Mouse (Mus musculus) ZHBTc4 (cell line): Measurements from ENCODE around the gene Gm20388.

Experiments
- DNase-seq: peaks from one replicate; pipeline ENCODE4 v3.0.0-alpha.2; 2011; ENCODE audit warnings: low read depth, low spot score

The Gm20388 gene

DNA sequence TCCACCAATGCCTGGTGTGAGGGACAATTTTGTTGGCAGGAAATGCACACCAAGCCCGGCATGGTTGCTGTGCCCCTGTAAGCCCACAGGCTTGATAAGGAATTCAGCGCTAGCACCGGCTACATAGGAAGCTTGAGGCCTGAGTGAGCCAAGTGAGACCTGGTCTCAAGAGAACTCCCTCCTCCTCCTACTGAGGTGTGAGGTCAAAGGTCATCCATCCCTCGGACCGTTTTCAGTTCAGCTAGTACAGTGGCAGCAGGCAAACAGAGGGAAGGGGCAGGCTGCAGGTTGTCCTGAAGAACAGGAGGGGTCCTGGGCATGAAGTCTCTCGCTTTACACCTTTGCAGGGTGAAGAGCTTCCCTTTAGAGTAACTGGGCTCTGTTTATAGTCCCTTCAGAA lies 720.2 kb downstream of the Gm20388 start:
- DNase-seq: no peak

DNA sequence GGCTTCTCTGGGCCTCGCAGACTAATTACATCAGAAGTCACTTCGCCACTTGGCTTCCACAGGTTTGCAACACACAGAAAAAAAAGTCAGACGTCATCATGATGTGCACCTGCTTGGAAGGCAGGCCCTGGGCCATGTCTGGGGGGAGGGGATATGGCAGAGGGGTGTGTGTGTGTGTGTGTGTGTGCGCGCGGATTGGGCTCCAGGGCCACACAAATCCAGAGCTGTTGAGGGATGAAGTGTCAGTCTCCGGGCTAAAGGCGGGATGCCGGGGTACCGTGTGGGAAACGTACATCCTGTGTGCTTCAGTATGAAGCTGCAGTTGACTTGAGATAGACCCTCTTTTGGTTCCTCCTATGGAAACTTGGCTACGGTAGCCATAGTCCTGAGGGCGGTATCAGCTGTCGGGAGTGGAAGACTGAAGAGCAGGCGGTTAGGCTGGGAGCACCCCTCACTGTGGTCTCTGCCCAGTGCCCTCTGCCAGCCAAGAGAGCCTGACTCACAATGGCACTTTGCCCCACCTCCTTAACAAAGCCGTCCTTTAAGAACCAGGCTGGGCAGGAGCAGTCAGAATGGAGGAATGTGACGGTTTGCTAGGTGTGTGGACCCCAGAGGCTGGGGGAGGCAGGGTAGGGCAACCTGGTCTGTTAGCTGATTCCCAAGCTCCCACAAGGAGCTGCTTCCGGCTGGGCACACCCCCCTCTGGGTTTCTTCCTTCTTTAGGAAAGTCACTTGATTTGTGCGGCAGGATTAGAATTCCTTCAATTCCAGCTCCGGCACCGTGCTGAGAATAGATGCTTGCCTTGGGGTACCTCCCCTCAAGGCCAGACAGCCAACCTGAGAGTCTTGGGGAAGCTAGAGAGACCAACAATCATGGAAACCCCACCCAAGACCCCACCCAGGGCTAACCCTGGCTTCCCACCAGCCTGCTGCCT lies 721.1 kb downstream of the Gm20388 start:
- DNase-seq: peak; percentile 83

DNA sequence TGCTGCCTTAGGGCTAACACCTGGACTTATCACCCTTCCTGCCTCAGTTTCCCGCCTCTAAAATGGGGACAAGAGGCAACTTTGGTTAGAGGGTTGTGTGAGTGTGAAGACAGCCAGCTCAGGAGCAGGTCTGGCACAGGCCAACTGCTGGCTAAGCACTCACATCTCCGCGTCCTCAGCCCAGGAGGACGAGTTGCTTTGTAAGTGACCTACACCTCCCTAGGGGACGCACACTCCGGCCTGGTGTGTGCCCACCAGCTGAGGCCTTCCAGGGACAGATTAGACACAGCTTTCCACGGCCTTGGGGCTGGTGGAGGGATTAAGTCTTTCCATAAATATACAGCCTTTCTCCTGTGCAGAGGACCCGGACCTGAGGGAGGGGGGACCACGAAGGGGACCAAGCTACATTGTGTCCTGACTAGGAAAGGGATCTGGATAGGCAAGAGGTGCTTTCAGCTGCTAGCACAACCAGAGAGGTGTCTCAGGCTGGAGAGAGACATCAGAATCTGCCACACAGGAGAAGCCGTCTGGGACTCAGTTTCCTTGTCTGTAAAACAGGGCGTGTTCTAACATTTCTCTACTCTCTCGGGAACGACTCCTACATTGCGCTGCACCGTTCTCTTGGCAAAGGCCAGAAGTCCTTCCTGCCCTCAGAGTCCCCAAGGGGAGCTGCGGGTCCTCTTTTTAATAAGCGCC lies 722.5 kb downstream of the Gm20388 start:
- no peak for DNase-seq

DNA sequence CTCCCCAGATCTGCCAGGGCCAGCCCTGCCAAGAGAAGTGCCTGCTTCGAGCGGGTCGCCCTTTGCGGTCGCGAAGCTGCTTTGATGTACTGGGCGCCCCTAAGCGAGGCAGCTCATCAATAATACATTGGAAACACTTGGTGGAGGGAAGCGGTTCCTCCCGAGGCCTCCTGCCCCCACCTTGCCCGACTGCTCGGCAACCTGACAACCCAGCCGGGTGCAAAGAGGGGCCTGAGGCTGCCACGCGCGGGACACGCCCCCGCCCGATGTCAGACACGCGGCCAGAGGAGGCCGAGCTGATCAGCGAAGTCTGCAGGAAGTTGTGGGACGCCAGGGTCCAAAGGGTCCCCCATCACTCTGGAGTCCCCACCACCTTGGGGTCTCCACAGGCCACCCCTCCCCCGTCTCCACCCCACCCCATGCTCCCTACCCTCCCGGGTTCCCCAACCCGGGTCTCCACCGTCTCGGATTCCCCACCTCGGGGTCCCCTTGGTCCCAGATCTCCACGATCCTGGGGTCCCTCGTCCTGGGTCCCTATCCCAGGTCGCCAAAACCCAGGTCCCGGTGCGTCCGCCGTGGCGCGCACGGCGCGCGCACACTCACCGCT lies 723.1 kb downstream of the Gm20388 start:
- DNase-seq: peak; percentile 50

DNA sequence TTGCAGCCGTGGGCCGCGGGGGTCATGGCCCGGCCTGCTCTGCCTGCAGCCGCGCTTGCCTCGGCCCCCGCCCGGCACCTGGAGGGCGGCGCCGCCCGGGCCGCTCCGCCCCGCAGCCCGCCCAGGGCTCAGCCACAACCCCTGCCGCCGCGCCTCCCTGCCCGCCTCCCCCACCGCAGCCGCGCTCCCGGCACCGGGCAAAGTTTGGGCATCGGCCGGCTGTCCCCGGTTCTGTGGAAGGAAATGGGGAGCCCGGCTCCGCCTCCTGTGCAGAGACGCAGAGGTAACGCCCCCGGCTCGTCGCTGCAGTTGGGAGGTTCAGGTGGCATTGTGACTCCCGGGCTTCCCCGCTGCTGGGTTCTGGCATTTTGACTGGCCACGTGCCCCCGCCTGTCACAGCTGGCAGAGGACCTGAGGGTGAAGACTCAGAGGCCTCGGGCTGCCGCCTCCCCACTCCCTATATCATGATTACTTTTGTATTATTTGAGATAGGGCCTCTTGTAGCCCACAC lies 723.7 kb downstream of the Gm20388 start:
- DNase-seq: peak; percentile 28

DNA sequence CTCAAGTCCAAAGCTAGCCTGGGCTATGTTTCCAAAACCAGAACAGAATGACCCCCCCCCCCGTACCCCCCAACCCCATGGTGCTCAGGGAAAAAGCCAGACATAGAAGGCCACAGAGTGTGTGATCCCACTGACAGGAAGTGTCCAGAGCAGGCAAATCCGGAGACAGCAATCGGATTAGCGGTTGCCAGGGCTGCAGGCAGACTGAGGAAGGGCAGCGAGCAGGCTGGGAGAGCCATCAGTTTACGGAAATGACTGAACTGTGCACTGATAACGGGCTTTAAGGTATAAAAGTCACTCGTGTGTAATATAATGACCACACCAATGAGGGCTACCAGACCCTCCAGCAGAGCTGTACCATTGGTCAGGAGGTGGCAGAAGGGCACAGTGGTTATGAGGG lies 730.6 kb downstream of the Gm20388 start:
- no peak for DNase-seq

DNA sequence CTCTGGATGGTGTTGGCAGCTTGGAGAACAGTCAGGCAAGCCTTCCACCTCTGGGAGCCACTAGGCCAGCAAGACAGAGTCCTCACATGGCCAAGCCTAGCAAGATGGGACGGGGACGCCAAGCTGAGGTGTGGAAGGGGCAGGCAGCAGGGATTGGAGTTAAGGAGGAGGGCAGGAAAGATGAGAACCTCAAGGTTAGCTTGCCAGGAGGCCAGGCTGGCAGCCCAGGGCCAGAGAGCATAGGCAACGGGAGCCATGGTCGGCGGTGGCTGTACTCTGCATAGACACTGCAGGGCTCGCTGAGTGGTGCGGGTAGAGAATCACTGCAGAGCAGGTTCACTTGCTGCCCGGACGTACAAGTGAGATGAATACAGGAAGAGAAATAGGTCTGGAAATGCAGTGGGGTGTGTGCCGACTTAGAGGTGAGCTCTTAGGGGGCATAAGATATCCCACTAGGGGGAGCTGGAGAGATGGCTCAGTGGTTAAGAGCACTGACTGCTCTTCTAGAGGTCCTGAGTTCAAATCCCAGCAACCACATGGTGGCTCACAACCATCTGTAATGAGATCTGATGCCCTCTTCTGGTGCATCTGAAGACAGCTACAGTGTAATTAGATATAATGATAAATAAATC lies 731.5 kb downstream of the Gm20388 start:
- DNase-seq: peak; percentile 60

DNA sequence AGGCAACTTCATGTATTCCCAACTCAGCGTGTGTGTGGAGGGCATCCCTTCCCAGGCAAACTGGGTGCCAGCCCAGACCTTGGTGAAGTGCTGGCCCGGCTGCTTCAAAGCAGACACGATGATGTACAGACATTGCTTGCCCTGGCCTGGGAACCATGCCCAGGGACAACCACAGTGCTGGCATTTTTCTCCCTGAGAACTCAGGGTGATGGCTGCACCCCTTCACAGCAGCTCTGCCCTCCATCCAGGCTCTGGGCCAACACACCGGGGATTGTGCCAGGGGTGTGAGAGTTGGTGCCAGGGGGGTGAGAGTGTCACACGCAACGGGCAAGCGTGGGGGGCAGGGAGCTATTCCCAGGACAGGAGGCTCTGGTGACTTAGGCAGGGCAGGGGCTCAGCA lies 734.0 kb downstream of the Gm20388 start:
- no peak for DNase-seq

DNA sequence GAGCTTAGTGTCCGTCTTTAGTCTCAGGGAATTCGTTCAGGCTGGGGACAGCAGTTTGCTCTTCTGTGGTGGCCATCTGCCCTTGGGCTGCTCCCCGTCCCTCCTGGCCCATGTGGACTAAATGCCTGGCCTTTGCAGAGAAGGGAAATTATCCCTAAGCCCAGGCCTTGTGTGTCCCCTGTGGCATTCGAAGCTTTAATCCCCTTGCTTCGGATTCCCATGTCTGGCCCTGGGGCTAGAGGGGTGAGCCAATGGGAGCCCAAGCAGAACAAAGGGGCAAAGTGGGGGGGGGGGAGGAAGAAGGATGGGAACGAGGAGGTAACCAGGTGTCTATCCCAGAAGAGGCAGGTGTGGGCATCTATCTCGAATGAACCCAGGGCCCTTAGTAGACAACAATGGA lies 736.9 kb downstream of the Gm20388 start, which contains the start of gene 1190005I06Rik:
Gene 1190005I06Rik (minus strand): TSS at position 101 of the 400 bp plus-strand sequence.
- no peak for DNase-seq

DNA sequence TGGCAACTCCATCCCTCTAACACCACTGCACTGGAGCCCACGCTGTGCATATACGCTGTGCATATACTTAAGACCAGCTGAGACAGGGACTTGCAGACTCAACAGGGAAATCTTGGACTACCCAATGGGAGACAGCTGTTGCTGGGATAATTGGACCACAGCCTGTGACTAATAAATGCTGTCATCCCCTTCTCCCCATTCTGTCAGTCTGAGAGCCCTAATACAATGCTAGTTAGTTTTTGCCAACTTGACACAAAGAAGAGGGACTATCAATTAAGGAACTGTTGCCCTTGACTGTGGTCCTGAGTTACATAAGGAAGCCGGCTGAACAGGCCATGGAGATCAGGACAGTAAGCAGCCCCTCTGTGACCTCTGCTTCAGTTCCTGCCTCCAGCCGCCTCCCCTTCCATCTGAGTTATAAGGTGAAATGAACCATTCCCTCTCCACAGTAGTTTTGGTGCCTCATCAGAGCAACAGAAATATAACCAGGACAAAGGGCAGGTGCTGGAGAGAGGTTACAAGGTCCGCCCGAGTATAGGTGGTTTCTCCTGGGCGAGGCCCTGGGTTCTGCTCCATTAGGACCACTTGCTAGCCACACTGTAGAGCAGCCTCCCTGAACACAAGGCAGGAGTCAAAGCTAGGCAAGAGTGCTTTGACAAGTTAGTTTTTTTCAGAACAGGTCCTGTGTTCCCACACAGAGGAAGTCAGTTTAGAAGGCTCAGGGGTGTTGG lies 745.8 kb downstream of the Gm20388 start:
- DNase-seq: no peak

DNA sequence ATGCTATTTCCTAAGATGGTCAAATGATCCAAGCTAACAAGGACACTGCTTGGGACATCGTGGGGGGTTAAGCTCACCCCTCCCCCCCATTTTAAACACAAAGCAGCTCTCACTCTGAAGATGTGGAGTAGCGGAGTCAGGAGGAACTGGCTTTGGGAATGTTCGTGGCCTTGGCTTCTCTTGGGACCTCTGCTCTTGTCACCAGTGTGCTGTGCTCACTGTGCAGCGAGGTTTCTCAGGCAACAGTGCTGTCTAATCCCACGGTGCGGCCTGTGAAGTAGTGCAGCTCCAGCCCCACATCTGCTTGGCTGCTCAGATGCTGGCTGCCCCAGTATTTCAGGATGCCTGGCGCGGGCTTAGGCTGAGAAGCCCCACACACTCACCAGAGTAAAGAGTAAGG lies 746.8 kb downstream of the Gm20388 start:
- peak; percentile 38 for DNase-seq

DNA sequence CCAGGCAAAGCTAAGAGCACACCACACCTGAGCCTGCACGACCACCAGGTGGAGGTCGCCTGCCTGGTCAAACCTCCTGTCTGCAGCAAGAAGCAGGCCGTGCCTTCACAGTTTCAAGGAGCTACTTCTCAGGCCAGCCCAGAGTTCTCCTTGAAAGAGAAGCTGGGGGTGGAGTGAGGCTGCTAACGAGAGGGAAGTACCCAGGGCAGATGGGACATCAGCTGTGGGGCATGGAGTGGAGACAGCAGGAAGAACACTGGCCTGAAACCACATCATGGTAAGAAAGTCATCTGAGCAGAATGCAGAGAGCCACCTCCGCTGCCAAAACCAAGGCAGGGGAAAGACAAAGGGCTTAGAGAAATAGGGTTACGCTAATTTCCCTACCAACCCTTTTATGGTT lies 753.9 kb downstream of the Gm20388 start:
- no peak for DNase-seq

DNA sequence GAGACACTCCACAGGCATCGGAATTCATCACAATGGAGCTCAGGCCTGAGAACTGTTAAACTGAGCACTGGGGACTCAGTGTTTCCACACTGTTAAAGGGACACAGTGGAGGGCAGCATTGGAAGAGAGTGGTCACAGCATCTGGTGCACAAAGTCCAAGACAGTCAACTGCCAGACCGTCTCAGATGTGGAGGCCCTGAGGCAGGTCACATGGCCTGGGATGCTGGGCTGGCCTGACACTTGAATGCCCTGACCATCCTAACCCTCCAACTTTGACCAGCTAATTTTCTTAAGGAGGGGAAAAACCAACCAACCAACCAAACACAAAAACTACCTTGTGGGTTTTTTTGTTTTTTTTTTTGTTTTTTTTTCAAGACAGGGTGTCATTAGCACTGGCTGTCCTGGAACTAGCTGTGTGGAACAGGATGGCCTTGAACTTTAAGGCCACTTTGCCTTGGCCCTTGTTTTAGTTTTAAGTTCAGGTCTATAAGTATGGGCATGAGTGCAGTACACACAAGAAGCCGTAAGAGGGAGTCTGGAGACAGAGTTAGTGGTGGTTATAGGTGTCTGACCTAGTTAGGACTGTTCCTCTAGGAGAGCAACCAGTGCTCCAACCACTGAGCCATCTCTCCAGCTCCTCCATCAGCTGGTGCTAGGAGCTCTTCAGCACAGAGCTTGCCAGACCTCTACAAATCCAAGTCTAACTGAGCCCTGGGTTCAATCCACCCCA lies 755.2 kb downstream of the Gm20388 start:
- DNase-seq: peak; percentile 85

DNA sequence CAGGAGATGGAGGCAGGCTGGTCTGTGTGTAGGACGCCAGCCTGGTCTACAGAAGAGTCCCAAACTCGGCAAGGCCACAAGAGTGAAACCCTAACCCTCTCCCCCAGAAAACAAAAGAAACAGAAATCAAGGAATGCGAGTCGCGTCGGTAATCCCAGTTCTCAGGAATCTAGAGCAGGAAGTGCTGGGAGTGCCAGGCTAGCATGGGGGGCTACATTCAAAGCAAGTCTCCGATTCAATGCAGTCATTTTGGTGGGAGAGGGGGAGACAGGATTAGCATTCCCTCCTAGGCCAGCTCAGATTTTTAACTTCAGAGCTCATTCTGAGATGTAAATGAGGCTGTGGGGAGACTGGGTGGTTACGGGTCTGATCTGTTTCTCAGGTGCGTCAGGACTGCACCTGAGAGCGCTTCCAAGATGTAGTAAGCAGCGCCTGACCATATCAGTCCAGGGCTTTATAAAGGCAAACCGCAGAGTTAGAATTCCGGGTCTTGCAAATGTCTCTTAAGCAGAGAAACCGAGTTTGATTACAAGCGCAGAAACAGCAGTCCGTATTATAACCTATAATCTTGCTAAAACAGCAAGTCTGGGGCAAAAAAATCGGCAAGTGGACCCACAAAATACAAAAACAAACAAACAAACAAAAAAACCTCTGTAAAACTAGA lies 756.3 kb downstream of the Gm20388 start:
- DNase-seq: peak; percentile 72

DNA sequence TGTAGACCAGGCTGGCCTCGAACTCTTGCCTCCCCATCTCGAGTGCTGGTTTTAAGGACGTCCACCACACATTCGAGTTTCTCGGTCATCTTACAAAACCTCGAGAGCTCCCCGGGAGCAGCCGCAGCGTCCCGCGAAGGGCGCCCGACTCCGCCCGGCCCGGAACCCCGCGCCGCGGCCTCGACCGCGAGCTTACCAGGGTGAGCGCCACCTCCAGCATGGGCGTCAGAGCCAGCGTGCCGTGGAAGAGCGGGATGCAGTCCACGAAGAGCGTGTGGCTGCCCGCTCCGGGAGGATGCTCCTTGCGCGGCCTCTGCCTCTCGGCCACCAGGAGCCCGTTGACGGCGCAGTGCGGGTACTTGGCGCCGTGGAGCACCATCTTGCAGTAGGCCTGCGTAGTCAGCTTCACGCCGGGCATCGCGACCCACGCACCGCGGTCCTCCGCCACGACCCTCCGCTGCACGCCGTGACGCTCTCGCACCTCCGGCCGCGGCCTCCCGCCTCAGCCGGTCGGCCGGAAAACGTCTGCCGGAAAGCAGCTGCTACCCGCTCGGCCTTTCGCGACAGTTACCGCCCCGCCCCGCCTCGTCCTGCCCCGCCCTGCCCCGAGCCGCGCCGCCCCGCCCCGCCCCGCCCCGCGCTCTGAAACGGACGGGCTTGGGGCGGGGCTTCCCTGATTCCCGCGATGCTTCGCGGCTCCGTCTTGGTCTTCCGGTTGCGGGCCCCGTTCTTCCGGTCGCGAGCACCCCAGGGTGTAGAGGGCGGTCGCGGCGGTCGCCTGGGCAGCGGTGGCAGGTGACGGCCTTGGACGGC lies 757.1 kb downstream of the Gm20388 start, which contains the start of the genes Gm27021 and Cox4i1:
Gene Gm27021 (minus strand): TSS at position 519 of the 813 bp plus-strand sequence.
Gene Cox4i1 (plus strand): TSS at position 662 of the 813 bp plus-strand sequence.
- DNase-seq: peak; percentile 96

DNA sequence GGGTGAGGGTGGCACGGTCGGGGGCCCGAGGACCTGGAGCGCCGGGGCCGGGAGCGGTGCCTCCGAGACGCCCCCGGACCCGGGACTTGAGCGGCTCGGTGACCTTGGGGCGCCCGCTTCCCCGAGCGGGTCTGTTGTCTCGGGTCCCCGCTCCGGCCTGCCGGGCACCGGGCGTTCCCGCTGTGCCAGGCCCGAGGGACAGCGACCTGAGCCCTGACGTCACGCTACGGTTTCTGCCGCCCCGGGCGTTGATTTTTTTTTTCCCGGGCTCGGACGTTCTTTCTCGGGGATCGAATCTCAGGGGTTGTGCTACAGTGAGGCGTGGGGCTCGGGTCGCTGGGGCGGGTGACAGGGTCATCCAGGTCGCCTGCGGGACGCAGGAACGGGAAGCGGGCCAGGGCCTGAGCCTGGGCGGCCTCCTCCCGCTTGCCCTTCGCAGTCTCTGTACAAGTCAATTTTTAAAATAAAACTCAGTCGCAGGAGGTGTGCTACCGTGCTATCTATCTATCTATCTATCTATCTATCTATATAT lies 757.8 kb downstream of the Gm20388 start, which contains the start of gene Emc8:
Gene Emc8 (minus strand): TSS at position 200 of the 532 bp plus-strand sequence.
- peak; percentile 44 for DNase-seq

DNA sequence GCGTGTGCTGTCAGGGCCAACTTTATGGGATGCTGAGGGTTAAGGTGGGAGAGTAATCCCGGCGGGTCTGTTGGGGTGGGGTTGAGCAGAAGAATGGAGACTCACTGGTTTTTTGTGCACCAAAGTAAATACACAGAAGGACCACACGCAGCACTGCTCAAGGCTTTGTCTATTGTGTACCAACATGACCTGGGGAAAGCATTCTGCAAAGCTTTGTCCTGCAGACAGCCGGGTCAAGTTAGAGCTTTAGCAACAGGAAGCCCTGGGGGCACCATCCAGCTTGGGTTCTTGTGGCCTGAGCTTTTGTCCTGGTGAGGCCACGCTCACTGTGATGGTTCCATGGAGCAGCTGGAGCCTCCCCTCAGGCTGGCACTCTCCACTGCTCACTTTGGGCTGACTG lies 761.1 kb downstream of the Gm20388 start:
- DNase-seq: peak; percentile 92

DNA sequence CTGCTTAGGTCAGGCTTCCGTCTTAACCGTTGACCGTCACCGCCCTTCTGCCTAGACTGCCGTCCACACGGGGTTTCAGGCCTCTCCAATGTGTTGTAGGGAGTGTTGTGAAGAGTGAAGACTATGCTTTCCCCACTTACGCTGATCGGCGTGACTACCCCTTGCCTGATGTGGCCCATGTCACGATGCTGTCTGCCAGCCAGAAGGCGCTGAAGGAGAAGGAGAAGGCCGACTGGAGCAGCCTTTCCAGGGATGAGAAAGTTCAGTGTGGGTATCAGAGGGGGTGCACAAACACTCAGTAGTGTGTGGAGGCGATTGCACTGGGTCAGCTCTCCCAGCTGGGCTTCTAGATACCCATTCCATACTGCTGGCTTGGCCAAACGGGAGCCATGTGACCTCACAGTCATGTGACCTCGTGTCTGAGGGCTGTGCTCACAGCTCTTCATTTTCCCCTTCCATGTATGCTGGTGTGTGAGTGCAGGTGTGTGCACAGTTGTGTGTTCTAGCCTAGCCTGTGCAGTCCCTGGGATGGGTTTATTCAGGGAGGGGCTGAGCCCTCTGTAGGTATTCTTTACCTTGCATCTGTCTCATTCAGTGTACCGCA lies 762.1 kb downstream of the Gm20388 start:
- peak; percentile 47 for DNase-seq
